ENCODE assay signal across 8 mouse cellular contexts in the genomic region with DNA sequence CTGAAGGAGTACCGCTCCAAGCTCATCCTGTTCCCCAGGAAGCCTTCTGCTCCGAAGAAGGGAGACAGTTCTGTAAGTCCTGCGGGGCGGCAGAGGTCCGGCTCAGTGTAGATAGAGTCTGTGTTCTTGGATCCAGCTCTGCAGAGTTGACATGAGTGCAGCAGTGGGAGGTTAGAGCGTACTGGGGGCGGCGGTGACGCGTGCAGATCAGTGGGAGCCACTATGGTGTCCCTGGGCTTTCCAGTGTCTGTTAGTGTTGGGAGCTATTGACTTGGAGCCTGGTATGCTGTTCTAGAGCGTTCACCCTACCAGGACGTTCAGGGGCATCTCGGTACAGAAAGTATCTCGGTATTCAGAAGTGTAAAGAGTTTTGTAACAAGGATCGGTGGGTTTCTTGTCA. TPM values are rescaled to one million over a fixed set of nuclear protein-coding genes. Genes with fewer than 3 reads are reported as not detected.
DNase-seq lines count a peak whose midpoint lies in the region; ATAC-seq and TF ChIP-seq lines count a peak whose summit lies in the region.

No protein-coding gene starts in this region.

- no peak for TF ChIP-seq POLR2A in small intestine, adult 2 months (IDR thresholded peaks at IDR 0.05; ENCODE audit: low read depth, low read length)

- H3K9ac ChIP-seq in lung, embryonic 16.5 days (ENCODE audit: low read length), result peak overlapping the region; percentile 97
- peak overlapping the region; percentile 97 for H3K9ac ChIP-seq in embryonic facial prominence, embryonic 14.5 days (ENCODE audit: low read depth, low read length)
- H3K9ac ChIP-seq in limb, embryonic 13.5 days, result peak overlapping the region; percentile 99

- H3K27me3 ChIP-seq in lung, embryonic 16.5 days (ENCODE audit: control insufficient read depth, insufficient read depth, low read depth, low read length), result no peaks in the 10 kb centered on the region
- H3K27me3 ChIP-seq in embryonic facial prominence, embryonic 14.5 days (replicated peaks; ENCODE audit: control insufficient read depth, insufficient read depth, low read length), result no peaks in the 10 kb centered on the region
- no peaks in the 10 kb centered on the region for H3K27me3 ChIP-seq in limb, embryonic 13.5 days
- H3K27me3 ChIP-seq in small intestine, adult 2 months (ENCODE audit: control insufficient read depth, insufficient read depth, low read length), result no peaks in the 10 kb centered on the region

- DNase-seq in lung, adult 18-20 months, result no peak
- no peak for DNase-seq in embryonic facial prominence, embryonic 14.5 days (ENCODE audit: low spot score)
- no peak for DNase-seq in adrenal gland, postnatal 25 days
- no peak for DNase-seq in urinary bladder, postnatal 36 days (ENCODE audit: low spot score in 2 of 2)

- peak overlapping the region; percentile 83; the same call in 1 of the 2 replicates for H3K27ac ChIP-seq in lung, embryonic 16.5 days (ENCODE audit: low read length)
- peak overlapping the region; percentile 93 for H3K27ac ChIP-seq in embryonic facial prominence, embryonic 14.5 days (replicated peaks; ENCODE audit: low read depth, low read length)
- peak overlapping the region; percentile 96 for H3K27ac ChIP-seq in limb, embryonic 13.5 days
- H3K27ac ChIP-seq in small intestine, adult 2 months (ENCODE audit: insufficient read depth, low read depth, low read length), result no peak overlapping the region

- no peak for ATAC-seq in lung, embryonic 16.5 days (ENCODE audit: low read depth)
- no peak for ATAC-seq in embryonic facial prominence, embryonic 14.5 days (ENCODE audit: low read depth)
- ATAC-seq in limb, embryonic 13.5 days (ENCODE audit: low FRiP score, low read depth), result no peak
- ATAC-seq in erythroid progenitor cell, adult 5-6 weeks (replicated peaks; ENCODE audit: low FRiP score, poor library complexity, severe bottlenecking), result no peak

- no peak for TF ChIP-seq CTCF in small intestine, adult 2 months (IDR thresholded peaks at IDR 0.05; ENCODE audit: extremely low read depth, insufficient read length, insufficient replicate concordance, low read depth, low read length)

- peaks cover 25% of the 10 kb centered on the region for H3K36me3 ChIP-seq in lung, embryonic 16.5 days (ENCODE audit: control insufficient read depth, insufficient read depth, low read length)
- peaks cover 36% of the 10 kb centered on the region for H3K36me3 ChIP-seq in embryonic facial prominence, embryonic 14.5 days (ENCODE audit: control insufficient read depth, insufficient read depth, low read length)
- peaks cover 33% of the 10 kb centered on the region for H3K36me3 ChIP-seq in limb, embryonic 13.5 days
- H3K36me3 ChIP-seq in small intestine, adult 2 months (ENCODE audit: control insufficient read depth, insufficient read depth, low read length), result peaks cover 23% of the 10 kb centered on the region

- peak overlapping the region; percentile 81 for H3K4me3 ChIP-seq in lung, embryonic 16.5 days (ENCODE audit: low read length)
- H3K4me3 ChIP-seq in embryonic facial prominence, embryonic 14.5 days (ENCODE audit: low read depth, low read length), result peak overlapping the region; percentile 83
- peak overlapping the region; percentile 74 for H3K4me3 ChIP-seq in limb, embryonic 13.5 days
- peak overlapping the region; percentile 89 for H3K4me3 ChIP-seq in small intestine, adult 2 months (ENCODE audit: low read depth, low read length)

- H3K4me2 ChIP-seq in lung, embryonic 16.5 days (ENCODE audit: low read depth, low read length), result peak overlapping the region; percentile 78
- peak overlapping the region; percentile 84 for H3K4me2 ChIP-seq in embryonic facial prominence, embryonic 14.5 days (ENCODE audit: low read depth, low read length)
- peak overlapping the region; percentile 97 for H3K4me2 ChIP-seq in limb, embryonic 13.5 days (replicated peaks)

- H3K4me1 ChIP-seq in lung, embryonic 16.5 days (replicated peaks; ENCODE audit: control insufficient read depth, insufficient read depth, low read length), result peaks cover 10% of the 10 kb centered on the region
- peaks cover 8% of the 10 kb centered on the region; the same call in 1 of the 2 replicates for H3K4me1 ChIP-seq in embryonic facial prominence, embryonic 14.5 days (ENCODE audit: control insufficient read depth, insufficient read depth, low read length)
- peaks cover 16% of the 10 kb centered on the region for H3K4me1 ChIP-seq in limb, embryonic 13.5 days
- no peaks in the 10 kb centered on the region for H3K4me1 ChIP-seq in small intestine, adult 2 months (ENCODE audit: control insufficient read depth, insufficient read depth, insufficient read length, low read length)

- H3K9me3 ChIP-seq in lung, embryonic 16.5 days (ENCODE audit: control insufficient read depth, low read length), result no peaks in the 10 kb centered on the region
- no peaks in the 10 kb centered on the region for H3K9me3 ChIP-seq in embryonic facial prominence, embryonic 14.5 days (ENCODE audit: control insufficient read depth, low read length)
- no peaks in the 10 kb centered on the region for H3K9me3 ChIP-seq in limb, embryonic 13.5 days

- 10% methylated on average over 13 of the region's 15 CpGs for WGBS in lung, embryonic 16.5 days
- 19% methylated on average over 14 of the region's 15 CpGs for WGBS in embryonic facial prominence, embryonic 14.5 days
- 16% methylated on average over 15 of the region's 15 CpGs for WGBS in limb, embryonic 13.5 days
- 2% methylated on average over 15 of the region's 15 CpGs for WGBS in small intestine, adult 2 months

RNA-seq across cellular contexts. Expression of a gene that starts 1.1 kb away (rescaled TPM):
- polyA plus RNA-seq in lung, embryonic 16.5 days (2015; fragmentation: Nextera tagmentation; extraction: Ambion mirVana), result 1,316 and 1,484 TPM in 2 replicates
- 1,761 and 1,789 TPM in 2 replicates for polyA plus RNA-seq in embryonic facial prominence, embryonic 14.5 days (2014; fragmentation: Nextera tagmentation; extraction: Ambion mirVana)
- polyA plus RNA-seq in limb, embryonic 13.5 days (2015; fragmentation: Nextera tagmentation; extraction: Ambion mirVana), result 1,375 and 1,469 TPM in 2 replicates
- polyA plus RNA-seq in small intestine, adult 2 months (2012; rRNA removed), result 2,280 and 2,994 TPM in 2 replicates
- 560 and 633 TPM in 2 replicates for total RNA-seq in adrenal gland, postnatal 25 days (2021)
- total RNA-seq in erythroid progenitor cell, adult 5-6 weeks (2015; ENCODE audit: low replicate concordance), result 320 and 376 TPM in 2 replicates
- 611 and 691 TPM in 2 replicates for total RNA-seq in erythroid progenitor cell, adult 5-6 weeks (2017; ENCODE audit: low replicate concordance)

RNA-seq across cellular contexts. Expression of a gene that starts 13.9 kb away (rescaled TPM):
- polyA plus RNA-seq in lung, embryonic 16.5 days (2015; fragmentation: Nextera tagmentation; extraction: Ambion mirVana), result 0.73 and 0.83 TPM in 2 replicates
- 1.4 and 2.0 TPM in 2 replicates for polyA plus RNA-seq in embryonic facial prominence, embryonic 14.5 days (2014; fragmentation: Nextera tagmentation; extraction: Ambion mirVana)
- polyA plus RNA-seq in limb, embryonic 13.5 days (2015; fragmentation: Nextera tagmentation; extraction: Ambion mirVana), result 0.64 and 0.72 TPM in 2 replicates
- polyA plus RNA-seq in small intestine, adult 2 months (2012; rRNA removed), result 0.77 and 0.94 TPM in 2 replicates
- total RNA-seq in adrenal gland, postnatal 25 days (2021), result 4.6 and 6.4 TPM in 2 replicates
- not detected in 2 replicates for total RNA-seq in erythroid progenitor cell, adult 5-6 weeks (2015; ENCODE audit: low replicate concordance)
- total RNA-seq in erythroid progenitor cell, adult 5-6 weeks (2017; ENCODE audit: low replicate concordance), result not detected in 2 replicates

RNA-seq across cellular contexts. Expression of a gene that starts 40.5 kb away (rescaled TPM):
- polyA plus RNA-seq in lung, embryonic 16.5 days (2015; fragmentation: Nextera tagmentation; extraction: Ambion mirVana), result 43.7 and 46.4 TPM in 2 replicates
- 36.5 and 41.2 TPM in 2 replicates for polyA plus RNA-seq in embryonic facial prominence, embryonic 14.5 days (2014; fragmentation: Nextera tagmentation; extraction: Ambion mirVana)
- polyA plus RNA-seq in limb, embryonic 13.5 days (2015; fragmentation: Nextera tagmentation; extraction: Ambion mirVana), result 40.8 and 41.5 TPM in 2 replicates
- 54.1 and 132 TPM in 2 replicates for polyA plus RNA-seq in small intestine, adult 2 months (2012; rRNA removed)
- 91.5 and 97.5 TPM in 2 replicates for total RNA-seq in adrenal gland, postnatal 25 days (2021)
- total RNA-seq in erythroid progenitor cell, adult 5-6 weeks (2015; ENCODE audit: low replicate concordance), result 63.4 and 71.7 TPM in 2 replicates
- total RNA-seq in erythroid progenitor cell, adult 5-6 weeks (2017; ENCODE audit: low replicate concordance), result 50.3 and 65.2 TPM in 2 replicates

RNA-seq across cellular contexts. Expression of a gene that starts 54.8 kb away (rescaled TPM):
- polyA plus RNA-seq in lung, embryonic 16.5 days (2015; fragmentation: Nextera tagmentation; extraction: Ambion mirVana), result 21.2 and 24.7 TPM in 2 replicates
- 27.9 and 33.5 TPM in 2 replicates for polyA plus RNA-seq in embryonic facial prominence, embryonic 14.5 days (2014; fragmentation: Nextera tagmentation; extraction: Ambion mirVana)
- polyA plus RNA-seq in limb, embryonic 13.5 days (2015; fragmentation: Nextera tagmentation; extraction: Ambion mirVana), result 26.1 and 30.6 TPM in 2 replicates
- polyA plus RNA-seq in small intestine, adult 2 months (2012; rRNA removed), result 0.19 and 0.41 TPM in 2 replicates
- 5.3 and 5.5 TPM in 2 replicates for total RNA-seq in adrenal gland, postnatal 25 days (2021)
- not detected in 2 replicates for total RNA-seq in erythroid progenitor cell, adult 5-6 weeks (2015; ENCODE audit: low replicate concordance)
- total RNA-seq in erythroid progenitor cell, adult 5-6 weeks (2017; ENCODE audit: low replicate concordance), result not detected in 2 replicates
